28 mouse cellular contexts compared by ENCODE assay signal in the genomic region with DNA sequence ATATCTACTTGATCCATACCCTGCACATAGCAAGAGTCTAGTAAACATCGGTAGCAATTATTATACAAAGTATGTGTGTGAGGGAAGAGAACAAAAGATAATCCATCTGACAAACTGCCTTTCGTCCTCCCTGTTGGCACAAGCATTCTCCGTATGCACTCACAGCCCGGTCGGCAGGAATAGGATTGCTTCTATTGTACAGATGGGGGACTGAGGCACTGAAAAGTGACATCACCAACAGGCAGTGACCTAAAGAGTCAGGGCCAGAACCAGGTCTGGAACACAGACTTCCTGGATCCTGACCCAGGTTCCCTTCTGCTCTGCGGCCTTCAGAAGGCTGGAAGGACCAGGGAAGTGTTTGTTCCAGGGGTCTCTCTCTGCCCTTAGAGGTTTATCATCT.
"Had no signal": no experiment of that assay in that cellular context is flagged by ENCODE, and none has a peak within 500 bp of the region (broad histone marks: within the 10 kb centered on the region; RNA-seq: fewer than 3 reads in every experiment).

No protein-coding gene starts in this region.

- H3K9me3 ChIP-seq: limb, embryonic 10.5 days; limb, embryonic 12.5 days; limb, embryonic 13.5 days; limb, embryonic 15.5 days; liver, embryonic 12.5 days; liver, embryonic 13.5 days; liver, embryonic 15.5 days; lung, embryonic 15.5 days; midbrain, embryonic 10.5 days; midbrain, embryonic 12.5 days; midbrain, embryonic 13.5 days; midbrain, embryonic 15.5 days; neural tube, embryonic 12.5 days had no signal

- H3K27ac ChIP-seq: limb, embryonic 10.5 days; limb, embryonic 12.5 days; limb, embryonic 13.5 days; limb, embryonic 15.5 days; liver, embryonic 12.5 days; liver, embryonic 13.5 days; liver, embryonic 14.5 days; liver, embryonic 15.5 days; lung, embryonic 15.5 days; macrophage; midbrain, embryonic 10.5 days; midbrain, embryonic 12.5 days; midbrain, embryonic 13.5 days; midbrain, embryonic 15.5 days; neural tube, embryonic 12.5 days had no signal

- H3K4me1 ChIP-seq: limb, embryonic 10.5 days; limb, embryonic 12.5 days; limb, embryonic 13.5 days; limb, embryonic 15.5 days; liver, embryonic 12.5 days; liver, embryonic 13.5 days; liver, embryonic 15.5 days; lung, embryonic 15.5 days; megakaryocyte, embryonic 14.5 days; midbrain, embryonic 10.5 days; midbrain, embryonic 12.5 days; midbrain, embryonic 13.5 days; midbrain, embryonic 15.5 days; neural tube, embryonic 12.5 days had no signal

- H3K27me3 ChIP-seq: limb, embryonic 15.5 days; liver, embryonic 12.5 days; liver, embryonic 13.5 days; liver, embryonic 15.5 days; megakaryocyte, embryonic 14.5 days; midbrain, embryonic 12.5 days; midbrain, embryonic 13.5 days; midbrain, embryonic 15.5 days; neural tube, embryonic 12.5 days had no signal

- H3K36me3 ChIP-seq: limb, embryonic 10.5 days; limb, embryonic 12.5 days; limb, embryonic 13.5 days; limb, embryonic 15.5 days; liver, embryonic 12.5 days; liver, embryonic 13.5 days; liver, embryonic 15.5 days; lung, embryonic 15.5 days; midbrain, embryonic 10.5 days; midbrain, embryonic 12.5 days; midbrain, embryonic 13.5 days; midbrain, embryonic 15.5 days; neural tube, embryonic 12.5 days had no signal

- H3K4me3 ChIP-seq: limb, embryonic 10.5 days; limb, embryonic 12.5 days; limb, embryonic 13.5 days; limb, embryonic 15.5 days; liver, embryonic 12.5 days; liver, embryonic 13.5 days; liver, embryonic 15.5 days; lung, embryonic 15.5 days; megakaryocyte, embryonic 14.5 days; midbrain, embryonic 10.5 days; midbrain, embryonic 12.5 days; midbrain, embryonic 13.5 days; midbrain, embryonic 15.5 days; myocyte; neural tube, embryonic 12.5 days had no signal

- DNase-seq: left cerebral cortex, postnatal 4 days; liver; liver, embryonic 13.5 days; liver, postnatal 0 days; lung, adult 18-20 months; lung, adult 2 months; lung, embryonic 14.5 days; lung, postnatal 10 days; lung, postnatal 14 days; lung, postnatal 36 days; lung, postnatal 4 days; midbrain, embryonic 14.5 days had no signal
